Mouse (Mus musculus) lung, adult 2 months (tissue): Measurements from ENCODE around the gene Gm2663. TPM values are rescaled to one million over a fixed set of nuclear protein-coding genes. Genes with fewer than 3 reads are reported as not detected.
"Not testable (repeated sequence)": the region's sequence is repeated elsewhere in the genome, so short reads cannot be mapped to it uniquely, and the experiment has no call there.

ENCODE experiments used
- DNase-seq: peaks from one replicate; pipeline ENCODE4 v3.0.0; 2022
- H3K4me1 ChIP-seq: fragments of 200-500 bp; 2 replicates; pipeline ENCODE4 v1.6.1; 2011; ENCODE audit warnings: low read length; ENCODE audit not compliant: control insufficient read depth, insufficient read depth
- H3K4me3 ChIP-seq: fragments of 200-500 bp; replicated peaks from 2 replicates; pipeline ENCODE3; 2011; ENCODE audit warnings: low read depth, mild to moderate bottlenecking, control low read depth, low read length; ENCODE audit errors: extremely low read depth
- CTCF ChIP-seq: fragments of 200-500 bp; IDR thresholded peaks from 2 replicates; pipeline ENCODE4 v1.5.1; 2011; ENCODE audit warnings: mild to moderate bottlenecking, low read length, control low read depth; ENCODE audit not compliant: insufficient read depth
- POLR2A ChIP-seq: fragments of 200-500 bp; IDR thresholded peaks from 2 replicates; pipeline ENCODE4 v1.6.1; 2011; ENCODE audit warnings: low read depth, mild to moderate bottlenecking, control low read depth, low read length, borderline replicate concordance; ENCODE audit errors: extremely low read depth
- WGBS: fragments of 180-500 bp; shearing (Covaris S2); methylation state at CpG from one replicate; pipeline ENCODE4 v1.1.7; 2018; 5-methylcytosine and 5-hydroxymethylcytosine counted together
- polyA plus RNA-seq: library from polyadenylated mRNA; depleted of rRNA; stranded (reverse); fragments of >200 nt; gene quantifications from 2 replicates; pipeline ENCODE4 v1.2.3, GENCODE M21; 2012; rRNA removed

The Gm2663 gene
- not detected in 2 replicates for polyA plus RNA-seq

GRCm38 (mm10) chr6:40999379-40999778 is at the start of gene Gm2663:
TSS of gene Gm2663 (minus strand) at chr6:40999479.
- not testable (repeated sequence) for H3K4me1 ChIP-seq, DNase-seq, H3K4me3 ChIP-seq

- Histone ChIP-seq H3K4me1 (no peaks in the 10 kb centered on the region), H3K4me3 (no peak overlapping the region)
- TF ChIP-seq CTCF (no peak), POLR2A (no peak)
- WGBS, result 31% methylated on average over 1 of the region's 1 CpGs
- no peak for DNase-seq
Observed at GRCm38 (mm10) chr6:41048602-41049001, 49.3 kb upstream of the Gm2663 start.

GRCm38 (mm10) chr6:41047961-41048360 is 48.7 kb upstream of the Gm2663 start:
- DNase-seq, result no peak
- TF ChIP-seq CTCF, result no peak
- TF ChIP-seq POLR2A, result no peak
- Histone ChIP-seq H3K4me3 (no peak overlapping the region), H3K4me1 (no peaks in the 10 kb centered on the region)
- 71% methylated on average over 1 of the region's 1 CpGs for WGBS

- no peak overlapping the region for H3K4me3 ChIP-seq
- no peak for DNase-seq
- no peak for TF ChIP-seq POLR2A
- TF ChIP-seq CTCF, result no peak
- WGBS, result 70% methylated on average over 1 of the region's 1 CpGs
- H3K4me1 ChIP-seq, result no peaks in the 10 kb centered on the region
Observed at GRCm38 (mm10) chr6:41047202-41047601, 47.9 kb upstream of the Gm2663 start.

- DNase-seq, result no peak
- TF ChIP-seq POLR2A (no peak), CTCF (no peak)
- WGBS, result 51% methylated on average over 2 of the region's 2 CpGs
Observed at GRCm38 (mm10) chr6:41046553-41046952, 47.3 kb upstream of the Gm2663 start.

GRCm38 (mm10) chr6:41044753-41045152 is 45.5 kb upstream of the Gm2663 start:
- DNase-seq, result no peak
- Histone ChIP-seq H3K4me3 (no peak overlapping the region), H3K4me1 (no peaks in the 10 kb centered on the region)
- TF ChIP-seq POLR2A (no peak), CTCF (no peak)
- 74% methylated on average over 1 of the region's 1 CpGs for WGBS

More at GRCm38 (mm10) chr6:41046553-41046952, 47.3 kb upstream of the Gm2663 start:
- no peaks in the 10 kb centered on the region for H3K4me1 ChIP-seq
- no peak overlapping the region for H3K4me3 ChIP-seq

GRCm38 (mm10) chr6:41044314-41044713 is 45.0 kb upstream of the Gm2663 start:
- no peak overlapping the region for H3K4me3 ChIP-seq
- WGBS, result 57% methylated on average over 1 of the region's 1 CpGs
- no peaks in the 10 kb centered on the region for H3K4me1 ChIP-seq
- TF ChIP-seq POLR2A (no peak), CTCF (no peak)
- DNase-seq, result no peak

GRCm38 (mm10) chr6:41035409-41035808 is 36.1 kb upstream of the Gm2663 start, which contains the start of gene 2210010C04Rik:
TSS of gene 2210010C04Rik (minus strand) at chr6:41035509.
- TF ChIP-seq CTCF (no peak), POLR2A (no peak)
- Histone ChIP-seq H3K4me3 (no peak within 1 kb of the TSS), H3K4me1 (no peaks in the 10 kb centered on the region)
- no peak for DNase-seq

GRCm38 (mm10) chr6:41032802-41033201 is 33.5 kb upstream of the Gm2663 start:
- Histone ChIP-seq H3K4me3 (no peak overlapping the region), H3K4me1 (no peaks in the 10 kb centered on the region)
- 73% methylated on average over 6 of the region's 6 CpGs for WGBS
- TF ChIP-seq POLR2A, result no peak
- no peak for TF ChIP-seq CTCF
- no peak for DNase-seq

- no peaks in the 10 kb centered on the region for H3K4me1 ChIP-seq
- WGBS, result 67% methylated on average over 3 of the region's 3 CpGs
- DNase-seq, result no peak
- H3K4me3 ChIP-seq, result no peak overlapping the region
- TF ChIP-seq POLR2A, result no peak
- TF ChIP-seq CTCF, result no peak
Observed at GRCm38 (mm10) chr6:41032231-41032630, 33.0 kb upstream of the Gm2663 start.
